Mouse (Mus musculus): ENCODE results near the gene Ppil6. TPM values are rescaled to one million over a fixed set of nuclear protein-coding genes. Genes with fewer than 3 reads are reported as not detected.
A peak's percentile ranks its signal among the peaks of the same experiment; 100 is the strongest.

Ppil6 gene
- total RNA-seq, 1 experiment from 2014 or later = 1.0 TPM

- DNase-seq = no peak
Observed at GRCm38 (mm10) chr10:41529972-41530371, 39.7 kb downstream of the Ppil6 start.

- no peak for DNase-seq
Observed at GRCm38 (mm10) chr10:41535991-41536390, 45.8 kb downstream of the Ppil6 start.

- DNase-seq = no peak
Observed at GRCm38 (mm10) chr10:41536714-41537113, 46.5 kb downstream of the Ppil6 start.

GRCm38 (mm10) chr10:41537226-41537982, 47.2 kb downstream of the Ppil6 start:
- DNase-seq = no peak

GRCm38 (mm10) chr10:41537983-41538330, 47.7 kb downstream of the Ppil6 start:
- no peak for DNase-seq

GRCm38 (mm10) chr10:41538986-41539385, 48.7 kb downstream of the Ppil6 start:
- DNase-seq = no peak

- no peak for DNase-seq
Observed at GRCm38 (mm10) chr10:41542057-41542456, 51.8 kb downstream of the Ppil6 start.

GRCm38 (mm10) chr10:41543439-41543838, 53.2 kb downstream of the Ppil6 start:
- DNase-seq = peak; percentile 16

- no peak for DNase-seq
Observed at GRCm38 (mm10) chr10:41543844-41544243, 53.6 kb downstream of the Ppil6 start.

- no peak for DNase-seq
Observed at GRCm38 (mm10) chr10:41544481-41545190, 54.4 kb downstream of the Ppil6 start.

GRCm38 (mm10) chr10:41545224-41545755, 55.1 kb downstream of the Ppil6 start:
- DNase-seq = no peak

- peak; percentile 35 for DNase-seq
Observed at GRCm38 (mm10) chr10:41546396-41547165, 56.3 kb downstream of the Ppil6 start.

- DNase-seq = no peak
Observed at GRCm38 (mm10) chr10:41550711-41551110, 60.5 kb downstream of the Ppil6 start.

GRCm38 (mm10) chr10:41552319-41552718, 62.1 kb downstream of the Ppil6 start:
- DNase-seq = no peak

GRCm38 (mm10) chr10:41552847-41553589, 62.8 kb downstream of the Ppil6 start:
- DNase-seq = peak; percentile 63

- no peak for DNase-seq
Observed at GRCm38 (mm10) chr10:41553711-41554110, 63.5 kb downstream of the Ppil6 start.

GRCm38 (mm10) chr10:41555081-41555480, 64.8 kb downstream of the Ppil6 start:
- no peak for DNase-seq

- DNase-seq = no peak
Observed at GRCm38 (mm10) chr10:41558401-41558800, 68.2 kb downstream of the Ppil6 start.

GRCm38 (mm10) chr10:41561701-41562395, 71.6 kb downstream of the Ppil6 start:
- no peak for DNase-seq
